Comparison of ENCODE assay signal across 18 mouse cellular contexts in the genomic region with DNA sequence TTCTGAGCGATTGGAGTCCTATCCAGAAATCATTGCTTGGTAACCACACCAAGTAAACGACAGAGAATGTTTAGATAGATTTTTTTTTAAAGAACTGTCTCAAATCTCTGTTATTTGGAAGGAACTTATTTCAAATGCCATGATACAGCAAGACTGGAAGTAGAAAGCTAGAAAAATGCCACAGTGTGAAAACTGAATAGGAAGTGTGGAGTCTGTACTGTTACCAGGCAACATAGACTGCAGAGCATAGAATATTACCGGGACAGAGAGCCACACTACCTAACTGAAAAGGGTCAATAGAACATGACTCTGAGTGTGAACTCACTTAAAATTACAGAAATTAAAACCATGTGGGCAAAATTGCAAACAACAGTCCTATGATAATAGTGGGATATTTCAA. TPM values are rescaled to one million over a fixed set of nuclear protein-coding genes. Genes with fewer than 3 reads are reported as not detected.
"Had no signal": no experiment of that assay in that cellular context is flagged by ENCODE, and none has a peak within 500 bp of the region (broad histone marks: within the 10 kb centered on the region; RNA-seq: fewer than 3 reads in every experiment).

No protein-coding gene starts in this region.

- H3K36me3 ChIP-seq: midbrain, embryonic 10.5 days; midbrain, embryonic 12.5 days; neural tube, embryonic 13.5 days; neural tube, embryonic 15.5 days; stomach, embryonic 15.5 days had no signal

- DNase-seq: lung, adult 18-20 months; lung, embryonic 14.5 days; lung, postnatal 10 days; lung, postnatal 4 days; midbrain, embryonic 14.5 days; right cerebral cortex, postnatal 14 days; thymus, adult 18-20 months; thymus, postnatal 14 days; thymus, postnatal 36 days had no signal

- H3K27me3 ChIP-seq: midbrain, embryonic 12.5 days; neural tube, embryonic 13.5 days; neural tube, embryonic 15.5 days; stomach, embryonic 15.5 days had no signal

- H3K27ac ChIP-seq: midbrain, embryonic 10.5 days; midbrain, embryonic 12.5 days; neural tube, embryonic 13.5 days; neural tube, embryonic 15.5 days; stomach, embryonic 15.5 days; stomach, postnatal 0 days had no signal

- H3K4me1 ChIP-seq: midbrain, embryonic 10.5 days; midbrain, embryonic 12.5 days; neural tube, embryonic 13.5 days; neural tube, embryonic 15.5 days; stomach, embryonic 15.5 days had no signal

- H3K4me2 ChIP-seq: lung, embryonic 14.5 days; midbrain, embryonic 12.5 days; neural tube, embryonic 13.5 days; neural tube, embryonic 15.5 days; stomach, embryonic 15.5 days had no signal

- H3K9ac ChIP-seq: lung, embryonic 14.5 days; midbrain, embryonic 12.5 days; neural tube, embryonic 13.5 days; neural tube, embryonic 15.5 days; stomach, embryonic 15.5 days had no signal

- H3K9me3 ChIP-seq: midbrain, embryonic 10.5 days; midbrain, embryonic 12.5 days; neural tube, embryonic 13.5 days; neural tube, embryonic 15.5 days; stomach, embryonic 15.5 days had no signal

- H3K4me3 ChIP-seq: midbrain, embryonic 10.5 days; midbrain, embryonic 12.5 days; myocyte; neural tube, embryonic 13.5 days; neural tube, embryonic 15.5 days; stomach, embryonic 15.5 days had no signal

RNA-seq across cellular contexts. Expression of a gene that starts 52.4 kb away (rescaled TPM):
- total RNA-seq: megakaryocyte, adult 5-6 weeks; megakaryocyte-erythroid progenitor cell, adult 5-6 weeks had no signal
